Mouse (Mus musculus) embryonic fibroblast, embryonic 13.5 days (primary cell): ENCODE results near the gene Slc25a20.

Source experiments
- CTCF ChIP-seq: IDR thresholded peaks from 2 replicates; pipeline ENCODE4 v1.5.1; 2011; ENCODE audit warnings: mild to moderate bottlenecking, control low read depth, low read length, moderate library complexity, borderline replicate concordance; ENCODE audit not compliant: insufficient read depth
- POLR2A ChIP-seq: IDR thresholded peaks from 2 replicates; pipeline ENCODE4 v1.6.1; 2011; ENCODE audit warnings: low read depth, mild to moderate bottlenecking, control low read depth, low read length, moderate library complexity

- TF ChIP-seq POLR2A (no peak), CTCF (no peak)
These were observed 18.1 kb downstream of the Slc25a20 start for GRCm38 (mm10) chr9:108680026-108680425.
